Mouse (Mus musculus) MEL (cell line): ENCODE data around the gene Dydc2. TPM values are rescaled to one million over a fixed set of nuclear protein-coding genes. Genes with fewer than 3 reads are reported as not detected.

Experiments
- DNase-seq: peaks from one replicate; pipeline ENCODE4 v3.0.0; 2011; ENCODE audit warnings: low read depth, low spot score
- H3K27ac ChIP-seq: 2 replicates; pipeline ENCODE4 v1.5.1; 2012; ENCODE audit warnings: low read depth, mild to moderate bottlenecking, control low read depth, low read length, moderate library complexity; ENCODE audit not compliant: control insufficient read depth
- H3K27me3 ChIP-seq, 2 experiments: fragments of 150-350 bp in 1 of 2; sonication (generic) in 1 of 2; 2 replicates each; pipeline ENCODE4 v1.6.1; 2012; ENCODE audit warnings: low read length in 2 of 2, mild to moderate bottlenecking in 2 of 2, improper control_type of control experiment in 1 of 2, moderate library complexity in 1 of 2; ENCODE audit not compliant: insufficient read depth in 2 of 2, control insufficient read depth in 1 of 2
- H3K36me3 ChIP-seq, 2 experiments: 2 replicates each; pipeline ENCODE4 v1.6.1; 2012 to 2014; ENCODE audit warnings: low read length in 2 of 2, improper control_type of control experiment in 1 of 2, inconsistent platforms in 1 of 2, mild to moderate bottlenecking in 1 of 2; ENCODE audit not compliant: insufficient read depth in 2 of 2, control insufficient read depth in 1 of 2
- H3K4me1 ChIP-seq, 2 experiments: fragments of 150-350 bp in 1 of 2; sonication (generic) in 1 of 2; 2 replicates each; pipeline ENCODE4 v1.6.1; 2012; ENCODE audit warnings: low read length in 2 of 2, improper control_type of control experiment in 1 of 2, mild to moderate bottlenecking in 1 of 2; ENCODE audit not compliant: insufficient read depth in 2 of 2, control insufficient read depth in 1 of 2
- H3K4me3 ChIP-seq, 2 experiments: fragments of 150-350 bp in 1 of 2; sonication (generic) in 1 of 2; 2 replicates each; pipeline ENCODE4 v1.5.1; 2012; ENCODE audit warnings: low read depth in 2 of 2, low read length in 2 of 2, mild to moderate bottlenecking in 2 of 2, moderate library complexity in 2 of 2, control low read depth in 1 of 2, improper control_type of control experiment in 1 of 2; ENCODE audit not compliant: control insufficient read depth in 1 of 2, insufficient read depth in 1 of 2
- H3K79me2 ChIP-seq: 2 replicates; pipeline ENCODE4 v1.6.1; 2012; ENCODE audit warnings: mild to moderate bottlenecking, low read length, moderate library complexity; ENCODE audit not compliant: control insufficient read depth, poor library complexity, insufficient read depth
- H3K9ac ChIP-seq: 2 replicates; pipeline ENCODE4 v1.6.1; 2012; ENCODE audit warnings: low read depth, mild to moderate bottlenecking, control low read depth, low read length, moderate library complexity; ENCODE audit not compliant: control insufficient read depth, poor library complexity, severe bottlenecking
- H3K9me3 ChIP-seq: fragments of 150-350 bp; sonication (generic); replicated peaks from 2 replicates; pipeline ENCODE4 v1.6.1; 2012; ENCODE audit warnings: mild to moderate bottlenecking, low read length, improper control_type of control experiment, moderate library complexity; ENCODE audit not compliant: insufficient read depth
- CTCF ChIP-seq, 3 experiments: IDR thresholded peaks in 2 of 3; conservative IDR thresholded peaks in 1 of 3; 2 replicates each; pipeline ENCODE4 v1.5.1; 2011 to 2012; ENCODE audit warnings: low read length in 3 of 3, low read depth in 2 of 3, mild to moderate bottlenecking in 2 of 3, improper control_type of control experiment in 1 of 3, inconsistent platforms in 1 of 3, mixed read lengths in 1 of 3, moderate library complexity in 1 of 3; ENCODE audit not compliant: control insufficient read depth in 1 of 3, insufficient read depth in 1 of 3, poor library complexity in 1 of 3, severe bottlenecking in 1 of 3
- GATA1 ChIP-seq: IDR thresholded peaks from 2 replicates; pipeline ENCODE4 v1.6.1; 2011; ENCODE audit warnings: low read depth, low read length, improper control_type of control experiment
- HCFC1 ChIP-seq: IDR thresholded peaks from 2 replicates; pipeline ENCODE4 v1.6.1; 2012; ENCODE audit warnings: low read depth, mild to moderate bottlenecking, inconsistent platforms, low read length, improper control_type of control experiment, moderate library complexity
- JUND ChIP-seq: IDR thresholded peaks from 2 replicates; pipeline ENCODE4 v1.6.1; 2011; ENCODE audit warnings: low read depth, mild to moderate bottlenecking, improper control_type of control experiment, low read length
- MAFK ChIP-seq: IDR thresholded peaks from 2 replicates; pipeline ENCODE4 v1.6.1; 2011; ENCODE audit warnings: low read depth, mild to moderate bottlenecking, low read length, improper control_type of control experiment, borderline replicate concordance
- MEF2A ChIP-seq: IDR thresholded peaks from 2 replicates; pipeline ENCODE4 v1.6.1; 2014; ENCODE audit warnings: low read depth, mild to moderate bottlenecking, inconsistent platforms, low read length, improper control_type of control experiment; ENCODE audit not compliant: poor library complexity, insufficient replicate concordance, severe bottlenecking; ENCODE audit errors: extremely low read depth
- MXI1 ChIP-seq: IDR thresholded peaks from 2 replicates; pipeline ENCODE4 v1.6.1; 2011; ENCODE audit warnings: mild to moderate bottlenecking, low read depth, low read length, improper control_type of control experiment
- MYB ChIP-seq: IDR thresholded peaks from 2 replicates; pipeline ENCODE4 v1.6.1; 2011; ENCODE audit warnings: mild to moderate bottlenecking, low read depth, low read length, improper control_type of control experiment
- NELFE ChIP-seq: IDR thresholded peaks from 2 replicates; pipeline ENCODE4 v1.6.1; 2011; ENCODE audit warnings: low read depth, low read length, improper control_type of control experiment
- POLR2AphosphoS2 ChIP-seq: IDR thresholded peaks from 2 replicates; pipeline ENCODE4 v1.6.1; 2011; ENCODE audit warnings: low read length, improper control_type of control experiment
- SIN3A ChIP-seq: IDR thresholded peaks from 2 replicates; pipeline ENCODE4 v1.6.1; 2012; ENCODE audit warnings: low read length, improper control_type of control experiment, inconsistent platforms
- ZC3H11A ChIP-seq: IDR thresholded peaks from 2 replicates; pipeline ENCODE4 v1.6.1; 2012; ENCODE audit warnings: low read depth, mild to moderate bottlenecking, inconsistent platforms, low read length, improper control_type of control experiment
- polyA plus RNA-seq, 2 experiments: library from polyadenylated mRNA; stranded (reverse) in 1 of 2; unstranded in 1 of 2; fragments of >175 nt in 1 of 2; fragments of >200 nt in 1 of 2; gene quantifications; 2 replicates each; pipeline versions ENCODE4 v1.2.1 to v1.2.4; 2012; ENCODE audit warnings: low replicate concordance in 2 of 2, low read depth in 1 of 2; ENCODE audit not compliant: insufficient read length in 2 of 2, insufficient read depth in 1 of 2, missing spikeins in 1 of 2
- total RNA-seq: library from RNA; depleted of rRNA; stranded (reverse); fragments of 300-350 nt; gene quantifications from 2 replicates; pipeline ENCODE4 v1.2.3, GENCODE M21; 2012

Gene Dydc2
- total and polyA plus RNA-seq, 3 experiments = not detected

DNA sequence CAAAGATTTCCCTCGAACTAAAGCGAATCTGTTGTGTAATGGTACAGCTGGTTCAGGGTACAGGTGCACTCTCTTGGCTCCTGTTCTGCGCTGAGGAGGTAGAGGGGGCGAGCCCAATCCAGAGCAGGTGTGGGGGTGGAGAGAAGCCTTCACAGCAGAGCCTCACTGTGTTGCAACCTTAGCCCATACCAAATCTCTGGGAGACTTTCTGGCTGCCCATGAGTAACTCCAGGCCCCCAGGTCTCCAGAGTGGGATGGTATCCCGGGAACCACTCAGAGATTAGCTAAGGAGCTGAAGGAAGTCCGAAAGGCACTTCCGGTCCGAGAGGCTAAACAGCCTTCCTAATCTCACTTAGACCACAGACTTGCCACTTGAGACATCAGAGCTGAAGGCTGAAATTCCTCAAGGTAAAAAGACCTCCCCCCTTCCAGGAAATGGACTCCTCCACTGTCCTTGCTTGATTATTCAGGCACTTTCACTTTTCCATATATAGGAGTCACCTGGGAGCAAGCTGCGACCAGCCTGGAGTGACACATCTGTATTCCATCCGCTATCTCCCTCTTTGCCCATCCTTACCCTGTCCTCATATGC, 35.9 kb upstream of the Dydc2 start, which contains the start of gene Mat1a:
Mat1a (plus strand) TSS at position 183 of the 592 bp plus-strand sequence.
- DNase-seq = no peak
- H3K36me3 ChIP-seq = no peaks in the 10 kb centered on the region
- no peak within 1 kb of the TSS for H3K9ac ChIP-seq
- no peak within 1 kb of the TSS for H3K27ac ChIP-seq
- TF ChIP-seq MAFK = no peak
- TF ChIP-seq JUND = no peak
- no peak for TF ChIP-seq MEF2A
- TF ChIP-seq, all 39 proteins: peak for 0
- Histone ChIP-seq H3K9me3 (no peaks in the 10 kb centered on the region), H3K79me2 (no peaks in the 10 kb centered on the region), H3K4me3 (no peak within 1 kb of the TSS), H3K4me1 (no peaks in the 10 kb centered on the region), H3K27me3 (no peaks in the 10 kb centered on the region; a peak in 1 of 4 replicates)

DNA sequence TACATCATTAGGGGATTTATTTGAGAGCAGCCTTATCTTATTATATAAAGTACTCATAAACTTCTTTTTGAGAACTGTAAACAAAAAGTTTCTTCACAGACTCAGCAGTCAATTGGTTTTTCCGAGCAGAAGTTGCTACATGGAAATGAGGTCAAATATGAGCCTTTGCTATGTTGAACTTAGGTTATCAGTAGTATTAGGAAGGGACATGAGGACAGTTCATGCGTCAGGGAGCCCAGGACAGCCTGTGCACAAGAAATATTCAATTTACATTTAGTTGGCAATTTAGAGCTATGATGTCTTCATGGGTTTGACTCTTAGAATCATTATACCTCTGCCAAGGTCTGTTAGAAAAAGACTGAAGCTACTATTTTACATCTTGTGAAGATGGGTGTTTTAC, 33.3 kb upstream of the Dydc2 start:
- DNase-seq = no peak
- no peak for TF ChIP-seq MYB
- no peak for TF ChIP-seq MXI1
- TF ChIP-seq, all 39 proteins: peak for 0
- no peak overlapping the region for H3K9ac ChIP-seq
- no peaks in the 10 kb centered on the region for H3K9me3 ChIP-seq
- no peak overlapping the region for H3K27ac ChIP-seq
- H3K4me3 ChIP-seq = no peak overlapping the region
- no peaks in the 10 kb centered on the region for H3K27me3 ChIP-seq
- no peaks in the 10 kb centered on the region for H3K36me3 ChIP-seq
- no peaks in the 10 kb centered on the region for H3K79me2 ChIP-seq
- no peaks in the 10 kb centered on the region for H3K4me1 ChIP-seq

DNA sequence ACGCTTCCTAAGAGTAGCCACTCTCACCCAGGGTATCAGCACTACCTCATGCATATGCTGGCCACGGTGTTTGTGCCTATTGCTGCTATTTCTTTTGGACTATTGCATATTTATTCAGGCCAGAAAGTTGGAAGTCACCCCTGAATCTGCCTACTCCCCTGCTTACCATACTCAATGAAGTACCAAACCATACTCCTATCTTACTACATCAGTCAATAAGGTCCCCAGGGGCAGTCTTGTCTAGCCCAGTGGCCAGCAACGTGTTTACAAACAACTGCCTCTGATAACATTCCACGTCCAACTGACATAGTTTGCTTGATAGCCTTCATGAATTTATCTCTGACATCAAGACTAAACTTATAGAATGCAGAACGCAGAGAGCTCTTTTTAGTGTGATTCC, 32.2 kb upstream of the Dydc2 start:
- H3K79me2 ChIP-seq = no peaks in the 10 kb centered on the region
- TF ChIP-seq GATA1 = no peak
- no peak for TF ChIP-seq CTCF (IDR thresholded peaks at IDR 0.05 in 2 of 3, conservative IDR thresholded peaks at IDR 0.05 in 1 of 3; ENCODE audit: control insufficient read depth in 1 of 3, insufficient read depth in 1 of 3, low read depth in 2 of 3, low read length in 3 of 3, poor library complexity in 1 of 3, severe bottlenecking in 1 of 3)
- TF ChIP-seq NELFE = no peak
- TF ChIP-seq HCFC1 = no peak
- no peak for TF ChIP-seq MEF2A
- TF ChIP-seq SIN3A = no peak
- no peak for TF ChIP-seq ZC3H11A
- TF ChIP-seq POLR2AphosphoS2 = no peak
- H3K27me3 ChIP-seq = no peaks in the 10 kb centered on the region
- no peak overlapping the region for H3K27ac ChIP-seq
- H3K36me3 ChIP-seq = no peaks in the 10 kb centered on the region
- H3K9me3 ChIP-seq = no peaks in the 10 kb centered on the region
- H3K4me1 ChIP-seq = no peaks in the 10 kb centered on the region
- no peak overlapping the region for H3K9ac ChIP-seq
- DNase-seq = no peak
- no peak overlapping the region for H3K4me3 ChIP-seq
